Mouse (Mus musculus): ENCODE data around the gene Arhgef9. TPM values are rescaled to one million over a fixed set of nuclear protein-coding genes. Genes with fewer than 3 reads are reported as not detected.

The Arhgef9 gene
- polyA plus RNA-seq (2015; fragmentation: Nextera tagmentation; extraction: Ambion mirVana): 43.9 and 45.6 TPM in 2 replicates

GRCm38 (mm10) chrX:95196104-95196919 is at the start of gene Arhgef9:
Gene Arhgef9 (minus strand): TSS chrX:95196856.
- Histone ChIP-seq H3K4me2 (peak within 1 kb of the TSS; percentile 60), H3K9me3 (no peaks in the 10 kb centered on the region), H3K4me1 (replicated peaks) (0 out of 2 replicates have a peak, but pooled peaks cover 5% of the 10 kb centered on the region), H3K9ac (peak within 1 kb of the TSS; percentile 71), H3K27me3 (no peaks in the 10 kb centered on the region), H3K36me3 (no peaks in the 10 kb centered on the region), H3K27ac (peak within 1 kb of the TSS; percentile 84), H3K4me3 (peak within 1 kb of the TSS; percentile 47)
- ATAC-seq (ENCODE audit: low FRiP score): peak; percentile 92
- WGBS: 23% methylated on average over 23 of the region's 24 CpGs

- Histone ChIP-seq H3K4me1 (replicated peaks) (no peaks in the 10 kb centered on the region), H3K27me3 (no peaks in the 10 kb centered on the region), H3K9me3 (no peaks in the 10 kb centered on the region), H3K36me3 (no peaks in the 10 kb centered on the region), H3K27ac (no peak overlapping the region), H3K9ac (no peak overlapping the region), H3K4me3 (no peak overlapping the region), H3K4me2 (no peak overlapping the region)
- 0 out of 2 replicates have a peak, but pooled peaks have one; percentile 49 for ATAC-seq (ENCODE audit: low FRiP score)
Measured at GRCm38 (mm10) chrX:95238896-95239295, 42.2 kb upstream of the Arhgef9 start.

GRCm38 (mm10) chrX:95195363-95196103 is 1.1 kb downstream of the Arhgef9 start:
- Histone ChIP-seq H3K27me3 (no peaks in the 10 kb centered on the region), H3K9me3 (no peaks in the 10 kb centered on the region), H3K4me3 (peak overlapping the region; percentile 47), H3K4me1 (replicated peaks) (0 out of 2 replicates have a peak, but pooled peaks cover 5% of the 10 kb centered on the region), H3K27ac (peak overlapping the region; percentile 84), H3K4me2 (peak overlapping the region; percentile 60), H3K36me3 (no peaks in the 10 kb centered on the region), H3K9ac (peak overlapping the region; percentile 71)
- 40% methylated on average over 3 of the region's 3 CpGs for WGBS
- ATAC-seq (ENCODE audit: low FRiP score): peak; percentile 50

- Histone ChIP-seq H3K4me2 (no peak overlapping the region), H3K27ac (no peak overlapping the region), H3K27me3 (no peaks in the 10 kb centered on the region), H3K9me3 (no peaks in the 10 kb centered on the region), H3K9ac (no peak overlapping the region), H3K4me3 (no peak overlapping the region), H3K4me1 (replicated peaks) (no peaks in the 10 kb centered on the region), H3K36me3 (no peaks in the 10 kb centered on the region)
- WGBS: 9% methylated on average over 3 of the region's 3 CpGs
- no peak for ATAC-seq (ENCODE audit: low FRiP score)
Measured at GRCm38 (mm10) chrX:95175978-95176377, 20.7 kb downstream of the Arhgef9 start.

GRCm38 (mm10) chrX:95166317-95166716 is 30.3 kb downstream of the Arhgef9 start:
- peak overlapping the region; percentile 50 for H3K4me3 ChIP-seq
- whole genome bisulfite sequencing: 15% methylated on average over 16 of the region's 16 CpGs
- no peaks in the 10 kb centered on the region for H3K36me3 ChIP-seq
- peaks cover 24% of the 10 kb centered on the region; the same call in 1 of the 2 replicates for H3K4me1 ChIP-seq (replicated peaks)
- H3K27me3 ChIP-seq: no peaks in the 10 kb centered on the region
- peak overlapping the region; percentile 73; the same call in 1 of the 2 replicates for H3K9ac ChIP-seq
- peak; percentile 100 for ATAC-seq (ENCODE audit: low FRiP score)
- peak overlapping the region; percentile 89 for H3K27ac ChIP-seq
- no peaks in the 10 kb centered on the region for H3K9me3 ChIP-seq
- peak overlapping the region; percentile 67 for H3K4me2 ChIP-seq

GRCm38 (mm10) chrX:95165671-95166127 is 31.0 kb downstream of the Arhgef9 start:
- peak overlapping the region; percentile 50 for H3K4me3 ChIP-seq
- peak overlapping the region; percentile 89 for H3K27ac ChIP-seq
- no peaks in the 10 kb centered on the region for H3K9me3 ChIP-seq
- H3K4me1 ChIP-seq (replicated peaks): peaks cover 24% of the 10 kb centered on the region; the same call in 1 of the 2 replicates
- H3K9ac ChIP-seq: peak overlapping the region; percentile 73
- 25% methylated on average over 9 of the region's 9 CpGs for WGBS
- ATAC-seq (ENCODE audit: low FRiP score): peak; percentile 71
- no peaks in the 10 kb centered on the region for H3K36me3 ChIP-seq
- H3K4me2 ChIP-seq: peak overlapping the region; percentile 67
- H3K27me3 ChIP-seq: no peaks in the 10 kb centered on the region

GRCm38 (mm10) chrX:95164140-95164539 is 32.5 kb downstream of the Arhgef9 start:
- no peaks in the 10 kb centered on the region for H3K27me3 ChIP-seq
- H3K4me3 ChIP-seq: peak overlapping the region; percentile 50
- no peak overlapping the region for H3K9ac ChIP-seq
- no peak overlapping the region for H3K27ac ChIP-seq
- 63% methylated on average over 6 of the region's 6 CpGs for WGBS
- ATAC-seq (ENCODE audit: low FRiP score): no peak
- no peaks in the 10 kb centered on the region for H3K9me3 ChIP-seq
- peaks cover 24% of the 10 kb centered on the region; the same call in 1 of the 2 replicates for H3K4me1 ChIP-seq (replicated peaks)
- H3K4me2 ChIP-seq: peak overlapping the region; percentile 67
- H3K36me3 ChIP-seq: no peaks in the 10 kb centered on the region

- Histone ChIP-seq H3K9me3 (no peaks in the 10 kb centered on the region), H3K4me2 (peak overlapping the region; percentile 25; the same call in 1 of the 2 replicates), H3K27me3 (no peaks in the 10 kb centered on the region), H3K36me3 (no peaks in the 10 kb centered on the region), H3K27ac (no peak overlapping the region), H3K9ac (no peak overlapping the region), H3K4me1 (replicated peaks) (peaks cover 24% of the 10 kb centered on the region; the same call in 1 of the 2 replicates), H3K4me3 (no peak overlapping the region)
- no peak for ATAC-seq (ENCODE audit: low FRiP score)
Measured at GRCm38 (mm10) chrX:95163452-95163851, 33.2 kb downstream of the Arhgef9 start.

- no peak for ATAC-seq (ENCODE audit: low FRiP score)
- WGBS: 50% methylated on average over 9 of the region's 9 CpGs
Measured at GRCm38 (mm10) chrX:95156833-95157386, 39.7 kb downstream of the Arhgef9 start.

GRCm38 (mm10) chrX:95138636-95139035 is 58.0 kb downstream of the Arhgef9 start:
- Histone ChIP-seq H3K36me3 (no peaks in the 10 kb centered on the region), H3K9ac (no peak overlapping the region), H3K9me3 (no peaks in the 10 kb centered on the region), H3K4me3 (no peak overlapping the region), H3K4me1 (replicated peaks) (no peaks in the 10 kb centered on the region), H3K27me3 (peaks cover 6% of the 10 kb centered on the region; the same call in 1 of the 2 replicates), H3K4me2 (no peak overlapping the region), H3K27ac (no peak overlapping the region)
- ATAC-seq (ENCODE audit: low FRiP score): no peak
- 93% methylated on average over 4 of the region's 4 CpGs for WGBS

More at GRCm38 (mm10) chrX:95156833-95157386, 39.7 kb downstream of the Arhgef9 start:
- H3K27me3 ChIP-seq: 0 out of 2 replicates have a peak, but pooled peaks cover 2% of the 10 kb centered on the region
- H3K36me3 ChIP-seq: no peaks in the 10 kb centered on the region
- no peak overlapping the region for H3K27ac ChIP-seq
- no peak overlapping the region for H3K4me3 ChIP-seq
- H3K4me1 ChIP-seq (replicated peaks): peaks cover 12% of the 10 kb centered on the region
- no peak overlapping the region for H3K9ac ChIP-seq
- H3K4me2 ChIP-seq: no peak overlapping the region
- H3K9me3 ChIP-seq: no peaks in the 10 kb centered on the region

GRCm38 (mm10) chrX:95133502-95133901 is 63.2 kb downstream of the Arhgef9 start:
- WGBS: 90% methylated on average over 5 of the region's 5 CpGs
- H3K9me3 ChIP-seq: no peaks in the 10 kb centered on the region
- H3K27ac ChIP-seq: no peak overlapping the region
- H3K36me3 ChIP-seq: no peaks in the 10 kb centered on the region
- no peak overlapping the region for H3K9ac ChIP-seq
- H3K4me3 ChIP-seq: no peak overlapping the region
- H3K4me1 ChIP-seq (replicated peaks): no peaks in the 10 kb centered on the region
- no peak overlapping the region for H3K4me2 ChIP-seq
- no peaks in the 10 kb centered on the region for H3K27me3 ChIP-seq
- ATAC-seq (ENCODE audit: low FRiP score): no peak

GRCm38 (mm10) chrX:95132996-95133395 is 63.7 kb downstream of the Arhgef9 start:
- Histone ChIP-seq H3K9ac (no peak overlapping the region), H3K27ac (no peak overlapping the region), H3K9me3 (no peaks in the 10 kb centered on the region), H3K27me3 (no peaks in the 10 kb centered on the region), H3K36me3 (no peaks in the 10 kb centered on the region), H3K4me2 (no peak overlapping the region), H3K4me1 (replicated peaks) (no peaks in the 10 kb centered on the region), H3K4me3 (no peak overlapping the region)
- WGBS: 83% methylated on average over 1 of the region's 1 CpGs
- no peak for ATAC-seq (ENCODE audit: low FRiP score)

Data from hindbrain, embryonic 13.5 days (tissue).